Mouse (Mus musculus) gastrocnemius, postnatal 14 days (tissue): ENCODE measurements around the gene Tubg1. TPM values are rescaled to one million over a fixed set of nuclear protein-coding genes. Genes with fewer than 3 reads are reported as not detected.
A peak's percentile ranks its signal among the peaks of the same experiment; 100 is the strongest.

Experiments used
- DNase-seq: peaks from one replicate; pipeline ENCODE4 v3.0.0; 2021; ENCODE audit warnings: mixed read lengths
- intact Hi-C: fragments of 180-260 bp; cut with DNase I; formaldehyde crosslinking; loops from one replicate; pipeline ENCODE4 v1.15.1; 2025; ENCODE audit warnings: low total_unique reads
- total RNA-seq, 2 experiments: library from RNA; stranded (reverse); gene quantifications; 2 replicates each; pipeline ENCODE4 v1.2.3; 2021

Tubg1 gene
- total RNA-seq, 2 experiments from 2014 or later = 26.3 to 31.2 TPM

DNA sequence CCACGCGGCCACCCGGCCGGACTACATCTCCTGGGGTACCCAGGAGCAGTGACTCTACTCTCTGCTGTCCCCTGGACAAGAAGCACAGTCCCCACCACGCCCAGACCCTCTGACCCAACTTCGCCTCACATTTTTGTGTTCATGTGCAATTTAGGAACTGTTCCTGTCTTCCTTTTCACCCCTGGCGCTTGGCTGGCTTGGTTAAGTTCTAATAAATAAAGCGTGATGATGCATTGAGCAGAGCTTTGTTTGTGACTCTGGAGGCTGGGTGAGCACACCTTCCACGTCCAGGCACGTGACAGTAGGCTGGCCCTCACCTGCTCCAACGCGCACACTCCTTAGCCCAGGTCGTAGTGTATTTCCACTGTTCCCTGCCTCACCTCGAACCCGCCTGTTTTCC lies 41.8 kb downstream of the Tubg1 start:
- DNase-seq = no peak
- intact Hi-C loops = no loop called here

GRCm38 (mm10) chr11:101162301-101162700 lies 42.6 kb downstream of the Tubg1 start:
- intact Hi-C loops = no loop called here
- no peak for DNase-seq

- DNase-seq = peak; percentile 89
- intact Hi-C loops = no loop called here
Observed at GRCm38 (mm10) chr11:101162772-101163171, 43.0 kb downstream of the Tubg1 start.

- intact Hi-C loops = no loop called here
- DNase-seq = no peak
Observed at GRCm38 (mm10) chr11:101163476-101164350, 44.0 kb downstream of the Tubg1 start.

DNA sequence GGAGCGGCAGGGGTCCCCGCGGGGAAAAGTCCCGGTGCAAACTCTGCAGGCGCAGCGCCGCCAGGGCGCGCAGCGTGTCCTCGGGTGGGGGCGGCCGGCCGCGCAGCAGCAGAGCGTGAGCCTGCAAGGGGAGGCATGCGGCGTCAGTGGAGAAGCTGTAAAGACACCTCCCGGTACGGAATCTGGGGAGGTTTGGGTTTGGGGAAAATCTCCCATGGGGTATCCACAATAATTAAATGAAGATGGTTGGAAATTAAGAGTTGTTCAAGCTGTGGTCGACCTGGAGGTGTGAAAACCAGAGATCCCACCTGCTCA lies 44.6 kb downstream of the Tubg1 start:
- no peak for DNase-seq

DNA sequence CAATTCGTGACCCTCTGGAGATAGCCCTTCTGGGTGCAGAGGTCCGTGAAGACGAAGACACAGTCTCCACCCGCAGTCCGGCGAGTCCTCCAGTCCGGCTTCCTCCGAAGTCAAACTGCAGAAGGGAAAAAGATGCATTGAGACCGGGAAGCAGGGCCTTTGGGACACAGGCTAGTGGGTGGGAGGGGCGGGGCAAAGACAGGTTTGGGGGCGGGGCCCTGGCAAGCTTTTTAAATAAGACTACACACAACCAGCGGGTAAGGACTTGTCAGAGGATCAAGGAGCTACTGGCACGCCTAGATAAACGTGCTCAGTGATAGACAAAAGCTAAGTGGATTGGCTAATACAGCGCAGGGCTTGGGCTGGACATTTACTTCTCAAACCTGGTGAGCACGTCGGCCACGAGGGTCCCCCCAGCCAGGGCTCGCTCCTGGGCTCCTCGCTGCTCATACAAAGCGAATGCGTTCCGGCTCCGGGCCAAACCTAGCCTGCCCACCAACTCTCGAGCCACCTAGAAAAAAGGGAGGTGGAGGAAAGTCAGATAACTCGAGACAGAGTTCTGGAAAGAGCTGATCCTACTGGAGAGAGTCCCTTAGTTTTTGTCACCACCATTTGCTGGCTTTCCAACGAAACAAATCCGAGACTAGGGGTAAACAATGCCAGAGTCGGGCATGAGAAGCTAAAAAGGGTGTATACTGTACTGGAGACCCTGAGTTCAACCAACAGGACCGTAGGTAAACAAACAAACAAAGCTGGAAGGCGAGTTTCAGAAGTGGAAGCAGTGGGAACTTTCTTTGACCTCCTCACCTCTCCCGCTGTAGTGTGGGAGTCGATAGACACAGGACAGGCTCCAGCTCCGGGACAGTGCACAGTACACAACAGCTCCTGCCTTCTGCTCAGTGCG lies 45.2 kb downstream of the Tubg1 start:
- intact Hi-C loops = loop anchor here (5.0 kb wide), 1 partner anchor 48 kb away; the partner anchor contains the start of genes Retreg3 and Tubg1

More for the DNA sequence above, 44.6 kb downstream of the Tubg1 start:
- intact Hi-C loops = no loop called here

DNA sequence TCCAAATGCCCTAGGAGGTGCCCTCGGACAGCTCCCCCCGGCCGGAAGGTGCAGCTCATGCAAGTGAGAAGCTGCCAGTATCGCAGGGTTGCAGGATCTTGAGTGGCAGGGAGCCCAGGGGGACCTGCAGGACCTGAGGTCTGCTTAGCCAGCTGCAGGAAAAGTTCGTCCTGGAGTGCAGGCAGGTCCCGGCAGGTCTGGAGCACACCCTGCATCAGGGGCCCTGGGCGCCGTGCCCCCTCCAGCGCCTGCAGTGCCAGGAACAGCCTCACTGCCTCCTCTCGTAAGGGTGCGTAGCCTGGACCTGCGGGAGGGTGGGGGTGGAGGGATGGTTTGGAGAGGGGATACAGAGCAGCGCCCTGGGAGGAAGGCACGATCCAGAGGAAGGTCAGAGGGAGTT lies 46.6 kb downstream of the Tubg1 start:
- intact Hi-C loops = loop anchor here (5.0 kb wide), 1 partner anchor 49 kb away; the partner anchor contains the start of genes Retreg3 and Tubg1
- no peak for DNase-seq

More for the DNA sequence above, 45.2 kb downstream of the Tubg1 start:
- DNase-seq = no peak

DNA sequence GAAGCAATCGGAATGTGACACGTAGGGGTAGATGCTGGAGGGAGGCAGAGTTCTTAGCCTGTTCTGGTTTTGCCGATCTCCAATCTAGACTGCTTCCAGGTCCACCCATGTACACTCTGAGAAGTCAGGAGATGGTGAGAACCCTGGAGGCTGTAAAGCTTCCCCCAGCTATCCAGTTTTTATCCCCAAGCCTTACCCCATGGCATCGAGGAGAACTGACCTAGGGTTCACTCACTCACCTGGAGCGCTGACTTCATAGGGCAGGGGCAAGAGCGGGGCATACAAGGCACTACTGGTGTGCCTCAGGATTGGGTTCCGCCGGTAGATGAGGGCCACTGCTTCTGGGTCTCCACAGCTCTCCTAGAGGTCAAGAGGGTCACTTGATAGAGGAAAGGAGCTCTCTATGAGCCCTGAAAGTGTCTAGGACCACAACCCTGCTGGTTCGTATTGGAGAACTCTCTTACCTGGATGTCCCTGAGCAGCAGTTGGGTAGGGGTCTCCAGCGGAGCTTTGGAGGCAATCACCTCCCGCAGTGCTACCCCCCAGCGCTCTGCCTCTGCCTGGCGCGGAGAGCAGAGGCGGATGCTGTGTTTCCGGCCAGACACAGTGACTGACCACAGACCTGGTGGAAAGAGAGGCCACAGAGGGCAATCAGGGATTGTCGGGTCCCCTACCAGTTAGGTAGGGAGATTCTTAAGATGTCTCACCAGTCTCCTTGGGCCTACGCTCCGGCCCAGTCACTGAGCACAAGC lies 47.6 kb downstream of the Tubg1 start:
- intact Hi-C loops = loop anchor here (5.0 kb wide), 1 partner anchor 50 kb away; the partner anchor contains the start of genes Retreg3 and Tubg1
- no peak for DNase-seq

DNA sequence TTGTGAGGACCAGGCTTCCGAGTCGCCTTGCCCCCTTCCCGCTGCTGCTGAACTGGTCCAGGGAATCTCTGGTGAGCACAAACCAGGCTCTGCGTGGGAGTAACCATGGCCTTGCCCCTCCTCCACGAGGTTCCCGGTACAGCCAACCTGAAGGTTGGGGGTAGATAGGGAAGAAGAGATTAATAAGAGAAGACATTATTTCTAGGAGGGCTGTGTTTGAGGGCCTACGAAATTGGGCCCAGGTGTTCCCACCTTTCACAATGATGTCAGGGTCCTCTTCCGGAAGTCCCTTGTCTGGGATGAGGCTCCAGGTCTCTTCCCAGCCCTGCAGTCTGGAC lies 48.2 kb downstream of the Tubg1 start:
- no peak for DNase-seq
- intact Hi-C loops = loop anchor here (5.0 kb wide), 1 partner anchor 51 kb away; the partner anchor contains the start of genes Retreg3 and Tubg1

DNA sequence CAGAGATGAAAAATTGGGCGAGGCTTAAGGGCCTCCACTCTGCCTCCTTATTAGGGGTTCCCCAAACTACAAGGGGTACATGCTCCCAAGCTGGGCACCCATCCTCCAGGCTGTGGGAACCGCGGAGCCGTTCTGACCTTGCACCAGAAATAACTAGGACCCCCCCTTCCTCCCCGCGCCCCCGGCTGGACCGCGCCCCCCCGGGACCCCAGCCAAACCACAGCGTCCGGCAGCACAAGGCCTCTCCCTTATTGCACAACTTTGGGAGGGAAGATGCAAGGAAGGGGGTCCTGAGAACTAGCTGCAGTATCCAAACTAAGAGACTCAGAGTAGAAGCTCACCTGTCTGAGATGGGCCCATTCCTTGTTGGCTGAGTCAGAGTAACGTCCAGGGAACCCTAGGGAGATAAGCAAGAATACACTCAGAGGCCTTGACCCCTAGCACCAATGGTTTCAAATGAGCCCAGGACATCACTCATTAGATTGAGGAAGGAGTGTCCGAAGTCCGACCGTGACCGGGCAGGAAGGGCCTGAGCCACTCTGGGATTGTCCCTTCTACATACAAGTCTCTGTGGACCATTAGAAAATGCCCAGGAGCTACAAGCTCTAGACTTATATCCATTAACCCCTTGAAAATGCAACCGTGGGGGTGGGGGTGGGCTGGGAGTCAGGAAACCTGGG lies 48.7 kb downstream of the Tubg1 start:
- DNase-seq = no peak
- intact Hi-C loops = loop anchor here (5.0 kb wide), 1 partner anchor 51 kb away; the partner anchor contains the start of genes Retreg3 and Tubg1

DNA sequence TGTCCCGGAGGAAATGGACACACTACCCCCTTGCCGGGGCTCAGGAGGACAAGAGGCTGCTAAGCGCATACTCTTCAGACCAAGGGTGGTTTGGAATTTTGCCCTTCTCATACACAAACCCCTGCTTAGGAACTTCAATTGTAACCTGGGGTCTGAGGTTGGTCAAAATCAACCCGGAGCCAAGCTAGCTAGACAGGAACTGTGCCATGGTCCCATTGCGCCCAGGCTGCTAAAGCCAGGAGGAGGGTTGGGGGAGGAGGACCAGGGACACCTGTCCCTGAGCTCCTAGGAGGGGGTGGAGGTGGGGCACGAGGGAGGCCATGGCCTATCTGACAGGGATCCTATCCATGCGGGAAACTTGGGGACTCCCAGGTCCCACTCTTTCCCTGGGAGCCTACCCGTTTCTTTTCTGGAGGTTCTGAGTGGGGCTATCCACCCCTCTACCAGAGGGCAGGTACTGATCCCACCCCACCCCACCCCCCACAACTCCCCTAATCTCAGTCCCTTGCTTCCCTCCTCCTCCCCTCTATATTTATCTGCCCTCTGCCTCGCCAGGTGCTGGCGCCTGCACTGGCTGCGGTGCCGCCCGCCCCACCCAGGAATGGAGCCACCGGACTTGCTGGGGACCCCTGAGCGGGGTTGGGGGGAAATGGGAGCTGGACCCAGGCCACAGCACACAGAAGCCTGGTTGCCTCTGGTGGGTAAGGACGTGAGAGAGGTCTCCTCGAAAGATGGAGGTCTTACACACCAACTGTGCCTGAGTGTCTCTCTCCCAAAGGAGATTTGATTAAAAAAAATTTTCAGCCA lies 49.8 kb downstream of the Tubg1 start:
- intact Hi-C loops = loop anchor here (5.0 kb wide), 1 partner anchor 52 kb away; the partner anchor contains the start of genes Retreg3 and Tubg1
- no peak for DNase-seq

DNA sequence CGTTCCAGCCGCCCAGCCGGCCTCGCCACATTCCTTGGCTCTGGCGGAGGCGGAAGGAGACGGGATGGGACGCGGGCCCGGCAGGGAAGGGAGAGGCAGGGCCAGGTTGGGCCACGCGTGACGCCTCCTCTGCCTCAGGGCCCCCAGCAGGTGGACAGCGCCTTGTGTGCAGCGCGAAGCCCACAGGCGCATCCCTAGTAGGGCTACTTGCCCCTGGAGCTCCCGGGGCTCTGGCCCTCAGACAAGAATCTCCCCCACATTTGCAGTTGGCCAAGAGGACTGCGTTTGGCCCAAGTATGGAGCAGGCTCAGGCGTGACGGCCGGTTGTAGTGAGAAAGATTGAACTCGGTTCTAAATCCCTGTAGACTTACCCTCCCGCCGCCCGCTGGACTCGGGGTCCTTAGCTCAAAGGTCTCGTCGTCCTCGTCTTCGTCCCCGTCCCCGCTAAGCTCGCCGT lies 50.6 kb downstream of the Tubg1 start, which contains the start of gene Cntnap1:
Cntnap1 (plus strand) TSS at position 170 of the 457 bp plus-strand sequence.
- DNase-seq = peak; percentile 87
- intact Hi-C loops = no loop called here

DNA sequence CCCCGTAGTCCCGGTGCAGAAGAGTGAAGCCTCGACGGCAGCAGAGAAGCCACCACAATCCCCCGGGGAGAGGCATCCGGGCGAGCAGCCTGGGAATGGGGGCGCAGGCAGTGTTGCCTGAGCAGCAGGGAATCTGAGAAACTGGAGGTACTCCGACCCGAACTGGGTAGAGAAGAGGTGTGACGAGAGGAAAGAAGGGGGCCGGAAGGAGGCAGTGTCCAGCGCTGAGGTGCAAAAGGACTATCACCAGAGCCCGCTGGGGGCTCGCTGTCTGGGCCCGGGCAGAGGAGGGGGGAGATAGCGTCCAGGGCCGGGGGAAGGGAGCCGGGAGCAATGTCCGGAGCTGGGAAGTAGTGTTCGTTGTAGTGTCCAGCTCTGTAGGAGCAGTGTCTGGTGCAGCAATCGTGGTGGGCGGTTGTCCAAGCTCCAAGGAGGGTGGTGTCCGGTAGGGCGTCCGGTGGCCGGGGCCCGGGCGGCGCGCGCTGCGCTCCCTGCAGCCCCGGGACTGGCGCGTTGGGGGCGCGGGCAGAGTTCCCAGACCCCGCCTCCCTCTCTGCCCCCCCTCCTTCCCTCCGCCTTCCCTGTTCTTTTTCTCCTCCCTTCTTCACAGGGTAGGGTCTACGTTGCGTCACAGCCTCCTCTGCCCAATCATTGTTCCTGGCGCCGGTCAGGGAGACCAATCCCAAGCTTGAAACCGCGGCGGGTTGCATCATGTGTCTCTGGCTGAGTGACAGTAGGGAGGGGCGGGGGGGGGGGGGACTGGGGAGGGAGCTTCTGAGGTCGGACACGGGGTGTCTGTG lies 51.3 kb downstream of the Tubg1 start, which contains the start of gene Plekhh3:
Plekhh3 (minus strand) TSS at position 541 of the 800 bp plus-strand sequence.
- intact Hi-C loops = no loop called here
- DNase-seq = peak; percentile 96

DNA sequence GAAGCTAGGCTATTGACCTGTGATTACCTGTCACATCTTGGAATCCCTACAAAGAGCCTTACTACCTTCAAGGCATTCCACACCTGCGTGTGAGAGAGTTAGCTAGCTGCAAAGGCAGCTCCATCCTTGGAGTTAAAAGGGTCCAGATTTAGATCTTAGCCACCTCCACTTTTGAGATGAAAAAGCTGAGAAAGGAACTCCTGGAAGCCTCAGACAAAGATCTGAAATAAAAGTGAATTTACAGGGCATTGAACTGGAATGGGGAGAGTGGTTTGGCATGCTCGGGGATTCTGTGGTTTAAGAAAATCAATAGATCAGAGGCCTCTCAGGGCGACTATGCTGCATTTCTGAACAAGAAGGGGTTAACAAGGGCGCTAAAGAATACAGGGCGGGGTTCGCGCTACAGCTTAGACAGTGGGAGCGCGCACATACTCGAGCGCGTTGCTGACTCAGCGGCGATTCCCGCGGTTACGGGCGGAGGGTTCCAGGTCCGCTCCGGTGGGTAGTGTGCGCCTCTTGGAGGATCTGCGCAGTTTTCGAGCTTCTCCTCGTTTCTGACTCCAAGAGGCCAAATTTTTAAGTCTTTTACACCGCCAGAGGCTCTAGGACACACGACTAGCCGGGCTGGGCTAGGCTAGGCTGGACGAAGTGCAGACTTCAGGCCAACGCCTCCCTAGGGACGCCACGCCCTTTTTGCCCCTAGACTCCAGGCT lies 52.1 kb downstream of the Tubg1 start:
- intact Hi-C loops = no loop called here
- peak; percentile 70 for DNase-seq

- no peak for DNase-seq
- intact Hi-C loops = no loop called here
Observed at GRCm38 (mm10) chr11:101172434-101172815, 52.7 kb downstream of the Tubg1 start.

DNA sequence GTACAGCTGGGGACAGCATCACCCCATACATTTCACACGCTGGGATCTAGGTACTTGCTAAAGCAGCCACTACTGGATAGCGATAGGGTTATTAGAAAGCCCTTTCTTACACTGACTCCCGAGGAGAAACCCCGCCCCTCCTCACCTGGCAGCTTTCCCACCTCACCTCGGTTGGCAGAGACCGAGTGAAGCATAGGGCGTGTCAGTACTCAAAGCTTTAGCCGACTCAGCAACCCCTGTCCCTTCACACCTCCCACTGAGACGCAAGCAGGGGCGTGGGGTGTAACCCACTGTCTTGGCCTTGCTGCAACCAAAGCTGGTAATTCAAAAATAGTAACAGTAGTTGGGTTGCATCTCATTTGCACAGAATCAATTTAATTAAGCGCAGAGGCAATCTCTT lies 53.4 kb downstream of the Tubg1 start:
- intact Hi-C loops = no loop called here
- no peak for DNase-seq
